Mouse (Mus musculus): ENCODE measurements around the gene Olfr1390. TPM values are rescaled to one million over a fixed set of nuclear protein-coding genes. Genes with fewer than 3 reads are reported as not detected.
"Not testable (repeated sequence)": the region's sequence is repeated elsewhere in the genome, so short reads cannot be mapped to it uniquely, and the experiment has no call there.

Olfr1390 gene
- polyA plus RNA-seq, 2 experiments, result not detected

DNA sequence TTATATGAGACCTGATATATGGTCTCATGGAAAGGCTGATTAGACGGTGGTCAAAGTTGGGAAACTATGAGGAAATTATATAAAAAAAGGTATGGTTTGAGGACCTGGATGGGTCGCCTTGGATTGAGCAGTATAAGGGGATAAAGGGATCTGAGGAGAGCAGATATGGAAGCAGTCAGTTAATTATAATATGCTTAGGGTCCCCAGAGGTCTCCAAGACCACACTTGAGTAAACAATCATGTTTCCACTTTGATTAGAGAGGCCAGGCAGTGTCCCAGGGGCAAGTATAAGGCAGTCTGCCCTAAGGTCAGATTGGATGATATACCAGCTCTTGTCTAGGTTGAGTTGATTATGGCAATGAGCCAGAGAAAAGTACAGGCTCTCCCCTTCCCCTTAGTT is 12.5 kb upstream of the Olfr1390 start, which contains the start of gene Olfr1391:
Olfr1391 (plus strand) TSS at position 301 of the 400 bp plus-strand sequence.
- Histone ChIP-seq H3K4me3 (ENCODE audit: insufficient read depth in 1 of 2, low read depth in 2 of 2, low read length in 2 of 2) (no peak within 1 kb of the TSS), H3K9ac (replicated peaks) (no peak within 1 kb of the TSS), H3K27me3 (ENCODE audit: control insufficient read depth, insufficient read depth, low read length) (no peaks in the 10 kb centered on the region), H3K4me2 (ENCODE audit: low read depth) (no peak within 1 kb of the TSS), H3K9me3 (ENCODE audit: control insufficient read depth, low read length) (no peaks in the 10 kb centered on the region), H3K4me1 (replicated peaks; ENCODE audit: control insufficient read depth in 2 of 2, insufficient read depth in 2 of 2, low read length in 1 of 2) (no peaks in the 10 kb centered on the region), H3K36me3 (replicated peaks; ENCODE audit: control insufficient read depth, insufficient read depth, low read depth) (no peaks in the 10 kb centered on the region), H3K27ac (no peak within 1 kb of the TSS)
- WGBS (ENCODE audit: insufficient replicate concordance), result 55% methylated on average over 2 of the region's 2 CpGs
- TF ChIP-seq EP300 (IDR thresholded peaks at IDR 0.05; ENCODE audit: low read depth) (no peak), CTCF (IDR thresholded peaks at IDR 0.05; ENCODE audit: low read depth) (no peak)
- ATAC-seq (ENCODE audit: insufficient read depth), result no peak
- no peak for DNase-seq (ENCODE audit: low read depth in 3 of 3, low spot score in 3 of 3)

DNA sequence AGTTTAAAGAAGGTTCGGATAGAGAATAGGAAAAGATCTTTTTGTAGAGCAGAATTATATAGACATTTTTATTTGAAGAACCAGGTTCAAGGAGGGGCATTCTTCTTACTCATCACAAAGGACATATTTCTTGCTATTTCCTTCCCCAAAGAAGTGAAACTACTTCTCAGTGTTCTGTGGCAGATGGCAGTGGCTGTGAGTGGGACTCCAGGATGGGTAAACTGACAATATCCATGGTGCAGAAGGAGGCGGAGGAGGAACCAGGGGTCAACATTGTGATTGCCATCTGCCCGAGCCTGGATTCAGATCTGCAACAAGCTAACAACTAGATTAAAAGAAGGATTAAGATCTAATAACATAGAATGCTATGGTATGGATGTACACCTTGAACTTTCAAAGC is 8.3 kb upstream of the Olfr1390 start:
- H3K9me3 ChIP-seq (ENCODE audit: control insufficient read depth, low read length), result no peaks in the 10 kb centered on the region

DNA sequence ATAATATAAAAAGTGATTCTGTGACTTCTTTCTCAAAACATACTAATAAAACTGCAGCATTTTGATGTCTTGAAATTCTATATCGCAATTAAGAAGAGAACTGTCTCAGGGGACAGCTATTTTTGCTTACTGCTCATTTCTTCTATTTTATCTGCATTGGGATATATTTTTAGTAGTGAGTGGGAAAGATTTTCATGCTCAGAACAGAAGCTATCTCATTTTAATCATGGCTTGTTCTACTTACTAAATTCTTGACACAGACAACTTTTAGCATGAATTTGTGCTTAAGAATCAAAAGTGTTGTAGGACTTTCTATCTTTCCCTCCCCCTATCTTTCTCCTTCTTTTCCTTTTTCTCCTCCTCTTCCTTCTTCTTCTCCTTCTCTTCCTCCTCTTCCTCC is 5.3 kb upstream of the Olfr1390 start:
- Histone ChIP-seq H3K36me3 (replicated peaks; ENCODE audit: control insufficient read depth, insufficient read depth, low read depth) (no peaks in the 10 kb centered on the region), H3K4me1 (replicated peaks; ENCODE audit: control insufficient read depth in 2 of 2, insufficient read depth in 2 of 2, low read length in 1 of 2) (no peaks in the 10 kb centered on the region), H3K27ac (no peak overlapping the region), H3K9ac (replicated peaks) (no peak overlapping the region), H3K4me2 (ENCODE audit: low read depth) (no peak overlapping the region), H3K9me3 (ENCODE audit: control insufficient read depth, low read length) (no peaks in the 10 kb centered on the region), H3K4me3 (ENCODE audit: insufficient read depth in 1 of 2, low read depth in 2 of 2, low read length in 2 of 2) (no peak overlapping the region), H3K27me3 (ENCODE audit: control insufficient read depth, insufficient read depth, low read length) (no peaks in the 10 kb centered on the region)
- ATAC-seq (ENCODE audit: insufficient read depth) (no peak), DNase-seq (ENCODE audit: low read depth in 3 of 3, low spot score in 3 of 3) (no peak)
- TF ChIP-seq CTCF (IDR thresholded peaks at IDR 0.05; ENCODE audit: low read depth) (no peak), EP300 (IDR thresholded peaks at IDR 0.05; ENCODE audit: low read depth) (no peak)
- 53% methylated on average over 1 of the region's 1 CpGs for WGBS (ENCODE audit: insufficient replicate concordance)

More for the DNA sequence above, 8.3 kb upstream of the Olfr1390 start:
- Histone ChIP-seq H3K4me3 (ENCODE audit: insufficient read depth in 1 of 2, low read depth in 2 of 2, low read length in 2 of 2) (no peak overlapping the region), H3K4me1 (replicated peaks; ENCODE audit: control insufficient read depth in 2 of 2, insufficient read depth in 2 of 2, low read length in 1 of 2) (no peaks in the 10 kb centered on the region), H3K27ac (no peak overlapping the region), H3K9ac (replicated peaks) (no peak overlapping the region), H3K4me2 (ENCODE audit: low read depth) (no peak overlapping the region), H3K27me3 (ENCODE audit: control insufficient read depth, insufficient read depth, low read length) (no peaks in the 10 kb centered on the region), H3K36me3 (replicated peaks; ENCODE audit: control insufficient read depth, insufficient read depth, low read depth) (no peaks in the 10 kb centered on the region)
- TF ChIP-seq EP300 (IDR thresholded peaks at IDR 0.05; ENCODE audit: low read depth) (no peak), CTCF (IDR thresholded peaks at IDR 0.05; ENCODE audit: low read depth) (no peak)
- 50% methylated on average over 3 of the region's 3 CpGs for WGBS (ENCODE audit: insufficient replicate concordance)
- DNase-seq (ENCODE audit: low read depth in 3 of 3, low spot score in 3 of 3) (no peak), ATAC-seq (ENCODE audit: insufficient read depth) (no peak)

DNA sequence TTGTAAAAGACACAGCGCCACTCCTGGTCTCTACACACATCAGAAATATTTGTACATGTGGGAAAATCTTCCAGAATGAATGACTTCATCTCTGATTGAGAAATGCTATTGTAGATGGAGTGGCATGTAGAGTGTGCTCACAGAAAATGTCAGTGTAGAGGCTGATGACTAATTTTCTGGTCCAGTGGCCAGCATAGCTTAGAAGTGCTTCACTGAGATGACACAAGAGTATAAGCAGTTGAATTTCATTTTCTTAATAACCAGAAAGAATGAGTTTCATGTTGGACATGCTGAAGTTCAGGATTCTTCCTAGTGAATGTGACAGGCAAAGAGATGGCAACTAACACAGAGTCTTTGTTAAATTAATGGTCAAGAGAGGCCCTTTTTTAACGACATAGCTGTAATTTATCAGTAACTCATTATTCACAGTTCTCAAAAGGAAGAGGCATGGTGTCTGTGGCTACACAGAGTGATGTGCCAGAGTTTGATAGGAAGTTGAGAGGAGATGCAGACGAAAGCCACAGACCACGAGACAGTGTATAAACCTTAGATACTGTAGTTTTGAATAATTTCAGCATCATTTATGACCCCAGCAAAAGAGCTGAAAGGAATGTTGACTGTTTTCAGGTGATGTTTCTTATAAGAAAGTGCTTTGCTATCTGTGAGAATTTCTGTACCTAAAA is 2.3 kb downstream of the Olfr1390 start:
- Histone ChIP-seq H3K4me1 (replicated peaks; ENCODE audit: control insufficient read depth in 2 of 2, insufficient read depth in 2 of 2, low read length in 1 of 2) (no peaks in the 10 kb centered on the region), H3K36me3 (replicated peaks; ENCODE audit: control insufficient read depth, insufficient read depth, low read depth) (no peaks in the 10 kb centered on the region), H3K4me2 (ENCODE audit: low read depth) (no peak overlapping the region), H3K27me3 (ENCODE audit: control insufficient read depth, insufficient read depth, low read length) (no peaks in the 10 kb centered on the region), H3K9me3 (ENCODE audit: control insufficient read depth, low read length) (no peaks in the 10 kb centered on the region), H3K4me3 (ENCODE audit: insufficient read depth in 1 of 2, low read depth in 2 of 2, low read length in 2 of 2) (no peak overlapping the region), H3K9ac (replicated peaks) (no peak overlapping the region), H3K27ac (no peak overlapping the region)
- no peak for ATAC-seq (ENCODE audit: insufficient read depth)
- DNase-seq (ENCODE audit: low read depth in 3 of 3, low spot score in 3 of 3), result no peak
- TF ChIP-seq CTCF (IDR thresholded peaks at IDR 0.05; ENCODE audit: low read depth) (no peak), EP300 (IDR thresholded peaks at IDR 0.05; ENCODE audit: low read depth) (no peak)
- 25% methylated on average over 4 of the region's 4 CpGs for WGBS (ENCODE audit: insufficient replicate concordance)

DNA sequence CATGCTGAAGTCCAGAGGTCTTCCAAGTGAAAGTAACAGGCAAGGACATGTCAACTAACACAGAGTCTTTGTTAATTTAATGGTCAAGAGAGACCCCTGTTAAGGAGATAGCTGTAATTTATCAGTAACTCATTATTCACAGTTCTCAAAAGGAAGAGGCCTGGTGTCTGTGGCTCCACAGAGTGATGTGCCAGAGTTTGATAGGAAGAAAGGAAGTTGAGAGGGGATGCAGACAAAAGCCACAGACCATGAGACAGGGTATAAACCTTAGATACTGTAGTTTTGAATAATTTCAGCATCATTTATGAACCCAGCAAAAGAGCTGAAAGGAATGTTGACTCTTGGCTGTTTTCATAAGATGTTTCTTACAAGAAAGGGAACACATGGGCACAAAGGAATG is 48.1 kb downstream of the Olfr1390 start:
- H3K4me2 ChIP-seq (ENCODE audit: low read depth), result no peak overlapping the region
- no peak for TF ChIP-seq EP300 (IDR thresholded peaks at IDR 0.05; ENCODE audit: low read depth)
- TF ChIP-seq CTCF (IDR thresholded peaks at IDR 0.05; ENCODE audit: low read depth), result no peak
- no peak overlapping the region for H3K27ac ChIP-seq
- no peaks in the 10 kb centered on the region for H3K4me1 ChIP-seq (replicated peaks; ENCODE audit: control insufficient read depth in 2 of 2, insufficient read depth in 2 of 2, low read length in 1 of 2)
- no peaks in the 10 kb centered on the region for H3K36me3 ChIP-seq (replicated peaks; ENCODE audit: control insufficient read depth, insufficient read depth, low read depth)
- no peak overlapping the region for H3K4me3 ChIP-seq (ENCODE audit: insufficient read depth in 1 of 2, low read depth in 2 of 2, low read length in 2 of 2)
- DNase-seq (ENCODE audit: low read depth in 3 of 3, low spot score in 3 of 3) (no peak), ATAC-seq (ENCODE audit: insufficient read depth) (no peak)
- H3K27me3 ChIP-seq (ENCODE audit: control insufficient read depth, insufficient read depth, low read length), result no peaks in the 10 kb centered on the region
- no peaks in the 10 kb centered on the region for H3K9me3 ChIP-seq (ENCODE audit: control insufficient read depth, low read length)
- no peak overlapping the region for H3K9ac ChIP-seq (replicated peaks)

DNA sequence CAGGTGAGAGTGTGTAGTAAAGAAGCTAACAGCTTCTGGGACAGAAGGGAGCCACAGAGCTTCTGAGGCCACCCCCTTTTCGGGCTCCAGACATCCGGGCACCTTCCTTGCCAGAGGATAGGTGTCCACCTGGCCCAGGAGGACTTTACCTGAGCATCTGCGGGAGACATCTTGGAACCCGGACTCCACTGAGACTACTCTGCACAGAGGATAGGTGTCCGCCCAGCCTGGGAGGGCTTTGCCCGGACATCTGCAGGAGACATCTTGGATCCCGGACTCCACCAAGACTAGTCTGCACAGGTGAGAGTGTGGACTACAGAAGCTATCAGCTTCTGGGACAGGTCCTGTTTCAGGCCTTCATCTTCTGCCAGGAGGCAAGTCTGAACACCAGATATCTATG is 51.1 kb downstream of the Olfr1390 start:
- WGBS (ENCODE audit: insufficient replicate concordance), result 77% methylated on average over 7 of the region's 7 CpGs
- H3K9ac ChIP-seq (replicated peaks); ATAC-seq (ENCODE audit: insufficient read depth): not testable (repeated sequence)

More for the DNA sequence above, 51.1 kb downstream of the Olfr1390 start:
- not testable (repeated sequence) for H3K4me1 ChIP-seq (replicated peaks; ENCODE audit: control insufficient read depth in 2 of 2, insufficient read depth in 2 of 2, low read length in 1 of 2); H3K9me3 ChIP-seq (ENCODE audit: control insufficient read depth, low read length); H3K27ac ChIP-seq; H3K4me3 ChIP-seq (ENCODE audit: insufficient read depth in 1 of 2, low read depth in 2 of 2, low read length in 2 of 2); DNase-seq (ENCODE audit: low read depth in 3 of 3, low spot score in 3 of 3); H3K36me3 ChIP-seq (replicated peaks; ENCODE audit: control insufficient read depth, insufficient read depth, low read depth); H3K27me3 ChIP-seq (ENCODE audit: control insufficient read depth, insufficient read depth, low read length); H3K4me2 ChIP-seq (ENCODE audit: low read depth)

Data from liver, embryonic 14.5 days (tissue).